Mouse (Mus musculus) hindbrain, embryonic 11.5 days (tissue): ENCODE measurements around the gene Adgrd1. TPM values are rescaled to one million over a fixed set of nuclear protein-coding genes. Genes with fewer than 3 reads are reported as not detected.
A peak's percentile ranks its signal among the peaks of the same experiment; 100 is the strongest.

ENCODE experiments used
- ATAC-seq: fragments of 200-750 bp; cut with Nextera tagmentation; 2 replicates; pipeline ENCODE4 v1.8.0; 2017; ENCODE audit warnings: mild to moderate bottlenecking, moderate TSS enrichment, moderate library complexity; ENCODE audit not compliant: low FRiP score
- DNase-seq: peaks from one replicate; pipeline ENCODE4 v3.0.0-alpha.2; 2015; ENCODE audit warnings: low spot score
- H3K27ac ChIP-seq: fragments of 300-500 bp; sonication (generic); 2 replicates; pipeline ENCODE4 v1.5.1; 2014; ENCODE audit warnings: mild to moderate bottlenecking, low read depth, low read length
- H3K27me3 ChIP-seq: fragments of 300-500 bp; sonication (generic); 2 replicates; pipeline ENCODE4 v1.6.1; 2014; ENCODE audit warnings: mild to moderate bottlenecking, low read length, moderate library complexity, mixed read lengths; ENCODE audit not compliant: control insufficient read depth, insufficient read depth
- H3K36me3 ChIP-seq: fragments of 300-500 bp; sonication (generic); 2 replicates; pipeline ENCODE4 v1.6.1; 2014; ENCODE audit warnings: mild to moderate bottlenecking, low read length, moderate library complexity, mixed read lengths; ENCODE audit not compliant: control insufficient read depth, insufficient read depth
- H3K4me1 ChIP-seq: fragments of 300-500 bp; sonication (generic); replicated peaks from 2 replicates; pipeline ENCODE4 v1.6.1; 2014; ENCODE audit warnings: low read length, mixed read lengths; ENCODE audit not compliant: control insufficient read depth, insufficient read depth
- H3K4me2 ChIP-seq: fragments of 300-500 bp; sonication (generic); replicated peaks from 2 replicates; pipeline ENCODE4 v1.6.1; 2014; ENCODE audit warnings: mild to moderate bottlenecking, low read depth, low read length
- H3K4me3 ChIP-seq: fragments of 300-500 bp; sonication (generic); 2 replicates; pipeline ENCODE4 v1.5.1; 2014; ENCODE audit warnings: low read depth, low read length
- H3K9ac ChIP-seq: fragments of 300-500 bp; sonication (generic); 2 replicates; pipeline ENCODE4 v1.6.1; 2014; ENCODE audit warnings: low read depth, low read length
- H3K9me3 ChIP-seq: fragments of 300-500 bp; sonication (generic); 2 replicates; pipeline ENCODE4 v1.6.1; 2016; ENCODE audit warnings: low read length; ENCODE audit not compliant: control insufficient read depth
- WGBS: fragments of 180-500 bp; shearing (Covaris S2); extraction: QIAGEN DNeasy Blood & Tissue Kit; methylation state at CpG from one replicate; pipeline ENCODE4 v1.1.7; 2014; 5-methylcytosine and 5-hydroxymethylcytosine counted together
- polyA plus RNA-seq: library from polyadenylated mRNA; unstranded; fragments of >200 nt; fragmentation: Nextera tagmentation; extraction: Ambion mirVana; gene quantifications from 2 replicates; pipeline ENCODE4 v1.2.1, GENCODE M21; 2014

The Adgrd1 gene
- polyA plus RNA-seq, 1 experiment from 2014 or later: 0.05 TPM

DNA sequence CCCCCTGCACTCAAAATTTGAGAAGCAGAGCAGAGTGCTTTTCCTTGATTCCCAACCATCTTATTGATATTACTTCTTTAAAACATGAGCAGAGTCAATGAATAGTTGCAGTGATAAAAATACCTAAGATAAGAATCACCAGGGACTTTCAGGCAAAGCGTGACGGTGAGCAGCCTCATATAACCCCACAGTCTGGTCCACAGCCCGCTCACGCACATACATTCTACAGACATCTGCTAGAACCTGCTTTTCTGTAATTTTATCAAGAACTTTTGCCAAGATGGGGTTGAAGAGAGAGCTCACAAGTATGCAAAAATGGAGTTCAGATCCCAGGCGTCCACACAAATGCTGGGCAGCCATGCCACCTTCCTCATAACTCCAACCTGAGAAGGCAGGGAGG, 40.9 kb downstream of the Adgrd1 start:
- Histone ChIP-seq H3K4me3 (no peak overlapping the region), H3K27me3 (no peaks in the 10 kb centered on the region), H3K36me3 (no peaks in the 10 kb centered on the region), H3K9me3 (no peaks in the 10 kb centered on the region), H3K9ac (no peak overlapping the region), H3K27ac (no peak overlapping the region), H3K4me1 (no peaks in the 10 kb centered on the region), H3K4me2 (no peak overlapping the region)
- no peak for ATAC-seq
- 90% methylated on average over 5 of the region's 5 CpGs for WGBS
- no peak for DNase-seq

GRCm38 (mm10) chr5:129138576-129138975, 42.0 kb downstream of the Adgrd1 start:
- H3K36me3 ChIP-seq: no peaks in the 10 kb centered on the region
- H3K27ac ChIP-seq: 0 out of 2 replicates have a peak overlapping the region, but pooled peaks have one; percentile 4
- 74% methylated on average over 15 of the region's 15 CpGs for WGBS
- no peak overlapping the region for H3K4me3 ChIP-seq
- H3K27me3 ChIP-seq: no peaks in the 10 kb centered on the region
- no peaks in the 10 kb centered on the region for H3K4me1 ChIP-seq
- DNase-seq: no peak
- no peak for ATAC-seq
- H3K9ac ChIP-seq: no peak overlapping the region
- H3K4me2 ChIP-seq: no peak overlapping the region
- H3K9me3 ChIP-seq: no peaks in the 10 kb centered on the region

DNA sequence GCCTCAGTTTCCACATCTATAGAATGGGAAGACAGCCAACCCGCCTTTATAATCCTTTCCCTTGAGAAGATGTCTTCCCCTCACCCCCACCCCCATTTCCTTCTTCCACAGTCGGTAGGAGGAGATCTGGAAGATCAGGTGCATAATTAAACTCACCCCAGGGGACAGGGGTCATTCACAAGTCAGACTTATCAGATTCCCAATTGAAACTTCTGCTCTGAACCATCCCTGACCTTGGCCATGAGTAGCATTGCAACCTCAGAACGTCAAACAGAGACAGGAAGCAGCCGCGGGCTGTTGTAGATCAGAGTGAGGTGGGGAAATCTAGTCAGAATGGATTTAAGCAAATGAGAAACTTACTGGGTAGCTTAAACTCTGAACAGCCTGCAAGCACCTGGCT, 46.3 kb downstream of the Adgrd1 start:
- WGBS: 73% methylated on average over 5 of the region's 5 CpGs
- no peak for DNase-seq
- H3K9me3 ChIP-seq: no peaks in the 10 kb centered on the region
- no peak overlapping the region for H3K4me3 ChIP-seq
- no peak overlapping the region for H3K9ac ChIP-seq
- no peak overlapping the region for H3K27ac ChIP-seq
- no peak for ATAC-seq
- no peaks in the 10 kb centered on the region for H3K36me3 ChIP-seq
- H3K4me2 ChIP-seq: no peak overlapping the region
- no peaks in the 10 kb centered on the region for H3K27me3 ChIP-seq
- H3K4me1 ChIP-seq: no peaks in the 10 kb centered on the region

DNA sequence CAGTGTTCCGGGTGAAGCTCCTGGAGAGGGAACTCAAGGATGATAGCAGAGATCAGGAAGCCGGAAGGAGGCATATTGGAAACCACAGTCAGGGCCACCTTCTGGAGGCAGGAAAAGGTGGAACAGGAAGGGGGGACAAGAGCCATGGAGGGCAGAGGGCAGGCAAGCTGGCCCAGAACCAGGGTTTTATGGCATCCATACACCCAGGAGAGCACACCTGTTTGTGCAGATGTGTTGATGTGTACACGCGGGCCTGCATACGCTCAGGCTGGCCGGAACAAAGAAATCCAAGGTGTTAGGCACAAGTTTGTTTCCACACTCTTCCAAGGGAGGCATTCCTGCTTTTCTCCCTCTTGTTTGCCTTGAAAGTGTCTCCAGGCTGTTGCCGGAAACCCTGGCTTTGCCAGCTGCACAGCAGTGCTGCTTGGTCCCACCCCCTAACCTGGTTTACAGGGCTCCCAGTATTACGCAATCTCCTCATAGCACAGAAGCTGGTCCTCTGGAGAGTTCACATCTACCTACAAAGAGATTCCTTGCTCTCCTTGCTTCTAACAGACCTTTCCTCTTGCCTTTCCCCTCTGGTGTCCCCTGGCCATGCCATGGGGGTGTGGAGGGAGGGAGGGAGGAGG, 48.9 kb downstream of the Adgrd1 start:
- Histone ChIP-seq H3K36me3 (no peaks in the 10 kb centered on the region), H3K9ac (no peak overlapping the region), H3K4me2 (no peak overlapping the region), H3K27ac (no peak overlapping the region), H3K4me3 (no peak overlapping the region), H3K27me3 (no peaks in the 10 kb centered on the region), H3K4me1 (peaks cover 2% of the 10 kb centered on the region; the same call in 1 of the 2 replicates), H3K9me3 (no peaks in the 10 kb centered on the region)
- ATAC-seq (no peak), DNase-seq (no peak)
- 81% methylated on average over 8 of the region's 8 CpGs for WGBS

GRCm38 (mm10) chr5:129146892-129147509, 50.5 kb downstream of the Adgrd1 start:
- no peak overlapping the region for H3K27ac ChIP-seq
- H3K4me3 ChIP-seq: no peak overlapping the region
- no peak for ATAC-seq
- H3K36me3 ChIP-seq: no peaks in the 10 kb centered on the region
- H3K9ac ChIP-seq: no peak overlapping the region
- 84% methylated on average over 12 of the region's 12 CpGs for WGBS
- H3K9me3 ChIP-seq: no peaks in the 10 kb centered on the region
- peaks cover 2% of the 10 kb centered on the region; the same call in 1 of the 2 replicates for H3K4me1 ChIP-seq
- H3K4me2 ChIP-seq: no peak overlapping the region
- no peak for DNase-seq
- H3K27me3 ChIP-seq: no peaks in the 10 kb centered on the region

DNA sequence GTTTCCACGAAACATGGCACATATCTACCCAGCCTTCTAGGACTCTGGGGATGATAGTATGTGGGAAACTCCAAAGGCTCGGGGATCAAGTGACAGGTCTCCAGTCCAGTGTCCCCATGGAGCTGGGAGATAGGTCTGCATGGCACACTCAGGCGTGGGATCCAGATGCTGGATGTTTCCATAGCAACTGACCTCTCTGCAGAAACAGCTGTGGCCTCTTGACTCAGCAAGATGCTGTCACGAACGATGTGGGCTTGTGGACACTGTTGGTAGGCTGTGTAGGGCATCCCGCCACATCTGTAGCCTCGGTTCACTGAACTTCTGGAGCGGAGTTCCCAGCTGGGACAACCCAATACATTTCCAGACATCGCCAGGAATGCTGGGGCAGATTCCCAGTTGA, 51.9 kb downstream of the Adgrd1 start:
- Histone ChIP-seq H3K27me3 (no peaks in the 10 kb centered on the region), H3K4me3 (no peak overlapping the region), H3K27ac (no peak overlapping the region), H3K4me2 (no peak overlapping the region), H3K9ac (no peak overlapping the region), H3K36me3 (no peaks in the 10 kb centered on the region), H3K4me1 (peaks cover 2% of the 10 kb centered on the region; the same call in 1 of the 2 replicates), H3K9me3 (no peaks in the 10 kb centered on the region)
- 50% methylated on average over 9 of the region's 9 CpGs for WGBS
- DNase-seq (no peak), ATAC-seq (no peak)

DNA sequence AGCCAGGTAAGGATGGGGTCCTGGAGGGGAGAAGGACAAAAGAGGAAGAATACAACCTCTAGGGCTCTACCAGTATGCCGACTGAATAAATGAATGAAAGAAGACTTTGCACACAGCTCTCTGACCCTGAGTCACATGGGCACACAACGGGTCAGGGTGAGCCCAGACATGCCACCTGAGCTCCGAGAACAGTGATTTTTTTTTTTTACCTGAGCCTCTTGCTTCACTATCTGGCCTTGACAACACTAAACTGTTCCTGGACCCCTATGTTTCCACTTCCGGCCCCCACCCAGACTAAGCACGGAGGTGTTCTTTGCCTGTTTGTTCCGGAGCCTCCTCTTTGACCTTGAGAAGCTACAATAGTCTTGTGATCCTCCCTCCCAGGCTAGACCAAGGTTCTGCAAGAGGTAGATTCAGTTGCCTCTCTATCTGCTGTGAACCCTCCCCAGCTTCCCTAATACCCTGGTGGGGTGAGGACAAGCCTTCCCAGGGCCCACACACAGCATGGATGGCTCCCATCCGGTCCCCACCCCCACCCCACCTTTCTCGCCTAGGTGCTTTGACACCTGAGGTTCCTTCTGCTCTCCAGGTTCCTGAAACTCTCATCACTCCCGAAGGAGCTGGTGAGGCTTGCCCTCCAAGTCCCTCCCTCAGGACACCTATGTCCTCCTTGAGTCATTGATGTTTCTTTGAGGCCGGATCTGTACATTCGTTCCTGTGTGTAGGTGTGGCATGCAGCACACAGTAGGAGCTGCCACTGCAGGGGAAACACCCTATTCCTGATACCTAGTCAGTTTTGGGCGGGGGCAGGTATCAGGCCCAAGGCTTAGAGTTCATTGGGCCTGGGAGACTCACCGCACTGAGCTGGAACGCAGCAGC, 58.7 kb downstream of the Adgrd1 start:
- no peak for DNase-seq
- no peak overlapping the region for H3K4me2 ChIP-seq
- H3K36me3 ChIP-seq: no peaks in the 10 kb centered on the region
- peaks cover 4% of the 10 kb centered on the region; the same call in 1 of the 2 replicates for H3K4me1 ChIP-seq
- 58% methylated on average over 14 of the region's 14 CpGs for WGBS
- H3K4me3 ChIP-seq: no peak overlapping the region
- H3K9me3 ChIP-seq: no peaks in the 10 kb centered on the region
- H3K27ac ChIP-seq: peak overlapping the region; percentile 88
- peak overlapping the region; percentile 8; the same call in 1 of the 2 replicates for H3K9ac ChIP-seq
- ATAC-seq: no peak
- no peaks in the 10 kb centered on the region for H3K27me3 ChIP-seq

- Histone ChIP-seq H3K4me2 (no peak overlapping the region), H3K27ac (peak overlapping the region; percentile 88), H3K27me3 (no peaks in the 10 kb centered on the region), H3K4me3 (no peak overlapping the region), H3K9ac (peak overlapping the region; percentile 8; the same call in 1 of the 2 replicates), H3K9me3 (no peaks in the 10 kb centered on the region), H3K4me1 (peaks cover 4% of the 10 kb centered on the region; the same call in 1 of the 2 replicates), H3K36me3 (no peaks in the 10 kb centered on the region)
- WGBS: 16% methylated on average over 9 of the region's 9 CpGs
- ATAC-seq (peak; percentile 88), DNase-seq (peak; percentile 87)
Measured at GRCm38 (mm10) chr5:129155902-129156311, 59.4 kb downstream of the Adgrd1 start.
